Mouse (Mus musculus): ENCODE measurements around the gene Ncoa3.

Ncoa3 gene

DNA sequence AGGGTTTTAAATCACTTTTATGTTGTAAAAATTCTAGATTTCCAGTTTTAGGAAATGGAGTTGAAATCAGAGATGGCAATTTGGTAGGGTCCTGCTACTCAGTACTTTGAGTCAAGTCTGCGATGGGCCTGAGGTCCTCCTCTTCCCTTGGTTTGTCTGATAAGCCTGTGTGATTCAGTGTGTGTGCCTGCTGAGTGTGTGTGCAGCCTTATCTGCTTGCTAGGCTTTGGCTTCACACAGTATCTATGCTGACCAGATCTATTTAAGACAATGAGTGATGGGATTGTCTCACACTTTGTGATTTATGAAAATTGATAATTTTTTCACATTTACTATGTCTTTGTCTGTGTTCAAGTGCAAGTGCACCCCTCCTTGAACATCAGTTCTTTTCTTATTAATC is 50.1 kb downstream of the Ncoa3 start:
- DNase-seq: no peak

DNA sequence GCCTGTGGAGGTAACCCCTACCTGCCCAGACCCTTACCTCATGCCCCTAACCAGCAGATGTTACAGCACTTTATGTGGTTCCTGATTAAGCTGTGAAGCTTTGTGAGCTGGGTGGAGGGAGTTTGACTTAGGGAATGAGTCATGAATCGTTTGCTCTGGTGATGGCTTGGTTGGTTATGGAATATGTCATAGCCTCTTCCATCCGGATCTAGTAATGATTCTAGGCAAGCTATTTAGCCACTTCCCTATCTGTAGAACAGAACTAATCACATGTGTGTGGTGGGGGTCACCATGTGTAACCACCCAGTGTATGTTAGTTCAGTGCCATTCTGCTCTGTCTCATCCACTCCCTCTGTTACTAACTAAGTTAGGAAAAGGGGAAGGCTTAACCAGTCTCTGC is 52.6 kb downstream of the Ncoa3 start:
- no peak for DNase-seq

DNA sequence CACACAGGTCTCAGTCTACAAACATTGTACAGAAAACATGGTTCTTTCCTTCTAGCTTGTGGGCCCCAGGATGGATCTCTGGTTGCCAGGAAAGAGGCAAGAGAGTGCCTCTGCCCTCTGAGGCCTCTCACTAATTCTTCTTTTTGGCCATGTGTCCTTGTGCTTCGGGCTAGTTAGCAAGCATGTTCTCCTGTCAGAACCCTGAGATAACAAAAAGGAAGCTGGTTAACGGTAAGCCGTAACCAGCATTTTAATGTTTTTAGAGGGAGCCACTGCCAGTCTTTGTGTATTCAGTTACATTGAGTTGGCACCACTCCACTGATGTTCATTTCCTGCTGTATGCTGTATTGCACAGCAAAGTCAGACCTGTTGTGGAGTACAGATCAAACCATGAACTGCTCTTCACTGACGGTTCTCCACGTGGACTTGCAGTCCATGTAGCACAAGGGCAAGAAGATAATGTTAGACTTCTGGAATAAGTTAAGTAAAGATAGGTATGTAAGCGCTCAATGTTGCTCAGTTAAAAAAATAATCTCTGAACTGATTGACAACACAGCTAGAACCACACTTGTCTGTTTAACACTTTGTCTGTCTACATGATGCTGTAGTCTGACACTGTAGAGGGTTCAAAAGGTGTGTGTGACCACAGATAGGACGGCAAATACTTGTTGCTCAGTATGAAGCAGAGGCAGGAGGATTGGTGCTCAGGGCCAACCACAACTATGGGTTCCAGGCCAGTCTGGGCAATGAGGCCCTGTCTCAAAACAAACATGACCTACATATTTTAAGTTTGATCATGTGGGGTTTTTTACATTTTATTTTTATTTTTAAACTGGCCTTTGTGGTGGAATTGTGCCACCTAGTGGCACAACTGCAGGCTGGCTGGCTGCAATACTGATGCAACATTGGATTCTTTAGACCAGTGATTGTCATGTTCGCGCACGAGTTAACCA is 53.4 kb downstream of the Ncoa3 start:
- peak in 1 of 2 experiments; percentile 26 for DNase-seq

DNA sequence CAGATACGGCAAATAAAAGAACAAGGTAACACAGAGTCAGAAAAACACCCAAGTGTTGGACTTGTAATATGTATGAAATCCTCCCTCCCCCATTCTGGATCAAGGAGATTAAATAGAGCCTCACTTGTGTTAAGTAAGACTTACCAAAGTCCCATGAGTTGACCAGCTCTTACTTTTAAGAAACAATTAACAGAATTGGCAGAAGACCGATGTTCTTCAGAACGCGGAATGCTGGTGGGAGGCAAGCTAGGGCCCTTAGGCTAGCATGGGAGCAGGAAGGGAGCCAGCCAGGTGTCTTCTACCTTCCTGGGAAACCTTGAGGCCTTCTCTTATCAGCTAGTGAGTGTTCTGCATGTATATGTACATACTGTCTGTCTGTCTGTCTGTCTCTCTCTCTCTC is 55.5 kb downstream of the Ncoa3 start:
- no peak for DNase-seq

DNA sequence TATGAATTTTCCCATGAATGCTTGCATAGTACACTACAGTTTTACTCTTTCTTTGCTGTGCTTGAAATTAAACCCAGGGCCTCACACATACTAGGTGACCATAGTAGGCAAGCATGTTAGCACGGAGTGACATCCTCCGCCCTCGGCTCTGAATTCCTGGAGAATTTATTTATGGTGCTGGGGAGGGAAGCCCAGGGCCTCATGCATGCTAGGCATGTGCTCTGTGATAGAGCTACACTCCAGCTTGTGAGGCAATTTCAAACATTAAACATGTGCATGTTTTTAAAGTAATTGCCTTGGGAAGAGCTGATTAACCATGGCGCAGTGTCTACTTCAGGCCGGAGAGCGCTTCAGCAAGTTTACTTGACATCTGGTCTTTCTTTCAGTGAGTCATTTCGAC is 56.4 kb downstream of the Ncoa3 start:
- no peak for DNase-seq

DNA sequence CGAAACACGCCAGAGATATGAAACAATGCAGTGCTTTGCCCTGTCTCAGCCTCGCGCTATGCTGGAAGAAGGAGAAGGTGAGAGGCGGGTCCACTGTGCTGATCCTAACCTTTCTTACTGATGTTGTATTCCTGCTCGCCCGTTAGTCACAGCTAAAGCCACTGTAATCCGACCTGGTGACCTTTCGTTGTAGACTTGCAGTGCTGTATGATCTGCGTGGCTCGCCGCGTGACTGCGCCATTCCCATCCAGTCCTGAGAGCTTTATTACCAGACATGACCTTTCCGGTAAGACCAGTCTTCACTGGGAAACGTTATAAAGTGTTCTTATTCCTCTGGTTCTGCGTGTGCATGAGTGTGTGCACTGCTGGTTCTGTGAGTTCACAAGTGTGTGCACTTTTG is 59.0 kb downstream of the Ncoa3 start:
- no peak for DNase-seq

DNA sequence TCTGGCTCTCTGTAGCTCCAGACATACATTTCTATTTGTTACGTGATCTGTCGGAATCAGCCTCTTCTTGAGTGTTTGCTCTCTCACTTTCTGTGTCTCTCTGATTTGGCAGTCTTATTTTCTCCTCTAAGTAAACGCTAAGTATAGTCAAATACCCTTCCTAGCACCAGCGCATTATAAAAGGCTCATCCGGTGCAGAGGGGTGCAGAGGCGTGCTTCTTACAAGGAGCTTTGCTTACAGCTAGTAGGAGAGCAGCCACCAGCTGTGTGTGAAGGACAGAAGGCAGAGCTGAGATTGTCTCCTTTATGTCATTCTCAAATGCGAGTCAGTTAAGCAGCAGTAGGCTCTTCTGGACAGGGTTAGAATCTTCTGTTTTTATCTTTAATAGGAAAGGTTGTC is 59.5 kb downstream of the Ncoa3 start:
- DNase-seq: no peak

DNA sequence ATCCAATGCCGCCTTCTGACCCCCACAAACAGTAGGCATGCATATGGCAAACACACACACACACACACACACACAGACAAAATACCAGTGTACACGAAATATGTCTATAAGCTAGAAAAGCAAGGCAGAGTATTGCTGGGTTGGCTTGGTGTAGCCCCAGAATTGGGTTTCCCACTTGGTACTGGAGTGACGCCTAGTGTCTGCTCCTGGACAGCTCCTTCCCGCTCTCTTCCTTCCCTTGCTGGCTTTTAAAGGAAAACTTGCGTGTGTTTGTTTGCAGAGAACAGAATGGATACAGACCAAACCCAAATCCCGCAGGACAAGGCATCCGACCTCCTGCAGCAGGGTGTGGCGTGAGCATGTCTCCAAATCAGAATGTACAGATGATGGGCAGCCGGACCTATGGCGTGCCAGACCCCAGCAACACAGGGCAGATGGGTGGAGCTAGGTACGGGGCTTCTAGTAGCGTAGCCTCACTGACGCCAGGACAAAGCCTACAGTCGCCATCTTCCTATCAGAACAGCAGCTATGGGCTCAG is 61.6 kb downstream of the Ncoa3 start:
- DNase-seq: no peak

DNA sequence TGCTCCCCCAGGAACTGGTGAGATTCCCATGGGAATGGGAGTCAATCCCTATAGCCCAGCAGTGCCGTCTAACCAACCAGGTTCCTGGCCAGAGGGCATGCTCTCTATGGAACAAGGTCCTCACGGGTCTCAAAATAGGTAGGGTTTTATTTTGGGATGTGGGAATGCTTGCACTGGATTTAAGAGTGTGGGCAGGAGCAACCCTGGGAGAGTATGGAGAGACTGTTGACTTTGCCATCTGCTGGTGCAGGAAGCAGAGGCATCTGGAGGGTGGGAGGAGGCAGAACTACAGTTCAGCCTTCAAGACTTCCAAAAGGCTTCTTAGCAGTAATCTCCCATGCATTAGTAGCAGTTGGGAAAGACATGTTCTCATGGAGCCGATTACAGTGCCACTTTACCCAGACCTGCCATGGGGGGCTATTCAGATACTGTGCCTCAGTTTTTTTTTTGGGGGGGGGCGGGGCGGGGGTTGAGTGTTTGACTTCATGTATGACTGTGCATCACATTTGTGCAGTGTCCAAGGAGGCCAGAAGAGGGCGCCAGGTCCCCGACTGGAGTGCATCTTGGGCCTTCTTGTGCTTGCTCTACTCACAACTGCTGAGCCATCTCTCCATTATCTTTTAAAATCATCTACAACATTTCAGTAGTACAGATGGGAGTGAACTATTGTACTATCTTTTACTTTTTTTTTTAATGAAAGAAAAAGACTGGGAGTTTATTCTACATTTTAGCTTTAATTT is 67.4 kb downstream of the Ncoa3 start:
- no peak for DNase-seq

DNA sequence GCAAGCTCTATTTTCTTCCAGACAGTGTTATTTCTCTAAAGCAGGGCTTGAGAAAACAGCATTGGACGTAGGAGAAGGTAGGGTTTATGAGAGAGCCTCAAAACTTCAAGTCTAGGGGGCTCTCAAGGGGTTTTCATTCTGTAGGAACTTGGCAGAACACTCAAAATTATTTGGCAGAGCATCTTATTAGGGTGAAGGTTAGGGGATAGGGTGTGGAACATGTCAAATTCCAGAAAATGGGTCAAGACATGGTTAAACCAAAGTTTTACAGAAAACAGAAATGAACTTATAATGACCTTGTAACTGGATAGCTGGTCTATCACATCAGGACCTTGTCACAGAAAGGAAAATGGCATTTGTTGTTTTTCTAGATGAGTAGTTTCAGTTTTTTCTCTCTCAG is 69.6 kb downstream of the Ncoa3 start:
- DNase-seq: no peak

DNA sequence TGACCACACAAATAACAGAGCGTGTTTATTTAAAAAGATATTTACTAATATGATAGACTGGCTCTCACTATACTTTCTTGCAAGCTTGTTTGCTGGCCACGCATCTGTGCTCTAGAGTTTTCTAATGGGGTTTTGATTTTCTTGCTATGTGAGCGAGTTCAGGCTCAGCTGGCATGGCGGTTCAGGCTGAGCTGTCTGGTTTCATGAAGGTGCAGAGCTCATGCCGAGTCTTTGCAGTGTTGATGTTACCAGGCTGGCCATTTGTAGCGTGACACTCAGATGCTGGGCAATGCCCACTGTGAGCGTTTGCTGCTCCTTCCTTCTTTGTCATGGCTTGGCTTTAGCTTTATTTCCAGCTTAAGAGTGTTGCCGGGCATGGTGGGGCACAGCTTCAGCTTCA is 70.0 kb downstream of the Ncoa3 start:
- DNase-seq: no peak

DNA sequence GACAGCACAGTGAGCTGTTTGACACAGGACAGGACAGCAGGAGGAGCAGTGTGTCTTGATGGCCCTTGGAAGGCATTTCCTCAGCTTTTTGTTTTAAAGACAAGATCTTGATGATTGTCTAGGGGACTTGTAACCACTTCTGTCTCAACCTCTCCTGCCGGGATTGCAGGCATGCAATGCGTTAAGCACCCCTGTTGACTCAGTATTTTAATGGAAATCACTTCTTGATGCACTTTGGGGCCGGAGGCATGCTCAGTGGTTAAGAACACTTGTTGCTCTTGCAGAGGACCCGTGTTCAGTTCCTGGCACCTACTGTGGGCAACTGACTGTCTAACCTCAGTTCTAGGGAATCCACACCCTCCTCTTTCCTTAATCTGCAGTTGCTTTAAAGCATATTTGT is 74.0 kb downstream of the Ncoa3 start:
- DNase-seq: no peak

DNA sequence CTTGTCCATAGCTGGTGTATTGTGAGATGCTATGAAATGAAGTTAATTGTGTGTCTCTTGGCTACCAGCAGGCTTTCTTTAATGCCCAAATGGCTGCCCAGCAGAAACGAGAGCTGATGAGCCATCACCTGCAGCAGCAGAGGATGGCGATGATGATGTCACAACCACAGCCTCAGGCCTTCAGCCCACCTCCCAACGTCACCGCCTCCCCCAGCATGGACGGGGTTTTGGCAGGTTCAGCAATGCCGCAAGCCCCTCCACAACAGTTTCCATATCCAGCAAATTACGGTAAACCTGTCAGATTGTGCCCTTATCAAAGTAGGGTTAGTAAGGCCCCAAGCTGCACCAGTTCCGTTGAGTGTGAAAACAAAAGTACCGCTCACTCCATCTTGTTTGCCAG is 75.8 kb downstream of the Ncoa3 start:
- DNase-seq: no peak

DNA sequence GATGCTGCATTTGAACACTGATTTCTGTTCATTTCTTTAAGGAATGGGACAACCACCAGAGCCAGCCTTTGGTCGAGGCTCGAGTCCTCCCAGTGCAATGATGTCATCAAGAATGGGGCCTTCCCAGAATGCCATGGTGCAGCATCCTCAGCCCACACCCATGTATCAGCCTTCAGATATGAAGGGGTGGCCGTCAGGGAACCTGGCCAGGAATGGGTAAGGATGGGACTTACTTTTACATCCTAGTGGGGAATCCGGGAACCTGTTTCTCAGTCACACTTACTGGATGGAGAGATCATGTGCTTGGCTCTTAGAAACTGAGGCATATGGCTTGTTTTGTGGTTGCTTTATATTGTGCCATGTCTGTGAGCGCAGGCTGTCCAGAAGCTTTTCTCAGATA is 76.7 kb downstream of the Ncoa3 start:
- DNase-seq: no peak

DNA sequence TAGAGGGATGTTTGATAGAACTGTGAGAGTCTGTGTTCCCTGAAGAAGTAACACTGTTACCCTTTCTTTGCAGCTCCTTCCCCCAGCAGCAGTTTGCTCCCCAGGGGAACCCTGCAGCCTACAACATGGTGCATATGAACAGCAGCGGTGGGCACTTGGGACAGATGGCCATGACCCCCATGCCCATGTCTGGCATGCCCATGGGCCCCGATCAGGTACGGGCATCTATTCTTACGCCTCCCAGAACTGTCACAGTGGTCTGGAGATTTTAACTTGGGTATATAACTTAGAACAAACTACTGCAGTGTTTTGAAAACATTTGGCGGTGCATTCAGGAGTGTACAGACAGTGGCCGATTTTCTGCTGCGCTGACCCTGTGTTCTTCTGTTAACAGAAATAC is 77.3 kb downstream of the Ncoa3 start:
- DNase-seq: no peak

DNA sequence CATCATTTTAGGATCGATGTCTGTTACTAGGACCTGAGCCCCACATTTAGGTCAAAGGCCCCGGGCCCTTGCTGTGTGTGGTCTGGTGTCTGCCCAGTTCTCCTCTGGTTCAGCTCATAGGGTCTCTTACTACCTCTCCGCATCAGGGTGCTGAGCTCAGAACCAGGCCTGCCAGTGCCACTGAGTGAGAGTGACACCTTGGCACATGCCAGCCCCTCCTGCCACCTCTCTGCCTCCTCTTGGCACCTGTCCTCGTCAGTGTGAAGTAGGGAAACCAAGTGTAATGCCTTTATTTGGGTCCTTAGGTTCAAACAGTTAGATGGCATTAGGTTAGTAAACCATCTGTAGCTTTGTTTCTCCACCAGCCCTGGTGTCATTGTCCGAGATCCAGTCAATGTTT is 79.0 kb downstream of the Ncoa3 start:
- no peak for DNase-seq

DNA sequence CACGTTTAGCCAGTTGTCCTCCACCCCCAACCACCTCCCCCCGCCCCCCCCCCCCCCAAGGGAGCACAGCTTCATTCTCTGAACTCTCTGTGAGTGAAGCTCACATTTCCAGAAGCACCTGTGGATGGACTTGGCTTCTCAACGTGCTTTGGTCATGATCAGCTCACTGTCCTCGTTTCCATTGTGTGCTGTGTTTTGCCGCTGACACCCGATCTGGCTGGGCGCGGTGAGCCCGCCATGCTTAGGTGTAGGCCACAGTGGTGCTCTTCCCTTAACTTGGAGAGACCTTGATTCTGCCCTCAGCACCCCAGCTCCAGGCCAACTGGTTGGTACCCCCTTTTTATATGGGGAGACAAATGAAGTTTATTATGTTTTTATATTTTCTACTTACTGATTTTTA is 79.5 kb downstream of the Ncoa3 start:
- DNase-seq: no peak

DNA sequence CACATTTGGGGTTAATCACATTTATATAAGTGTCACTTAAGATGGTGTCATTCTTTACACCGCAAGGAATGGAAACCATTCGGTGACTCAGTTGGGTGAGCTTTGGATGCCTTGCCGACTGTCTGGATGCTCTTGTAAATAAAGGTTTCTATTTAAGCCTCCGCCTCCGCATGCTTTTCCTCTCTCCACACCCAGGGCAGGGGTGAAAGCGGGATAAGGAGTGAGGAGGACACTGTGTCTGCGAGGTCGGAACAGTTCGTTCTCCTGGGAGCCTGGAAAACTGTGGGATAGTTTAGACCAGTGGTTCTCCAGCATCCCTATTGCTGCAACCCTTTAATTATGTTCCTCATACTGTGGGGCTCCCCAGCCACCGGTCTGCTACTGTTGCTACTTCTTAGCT is 80.6 kb downstream of the Ncoa3 start:
- DNase-seq: no peak

DNA sequence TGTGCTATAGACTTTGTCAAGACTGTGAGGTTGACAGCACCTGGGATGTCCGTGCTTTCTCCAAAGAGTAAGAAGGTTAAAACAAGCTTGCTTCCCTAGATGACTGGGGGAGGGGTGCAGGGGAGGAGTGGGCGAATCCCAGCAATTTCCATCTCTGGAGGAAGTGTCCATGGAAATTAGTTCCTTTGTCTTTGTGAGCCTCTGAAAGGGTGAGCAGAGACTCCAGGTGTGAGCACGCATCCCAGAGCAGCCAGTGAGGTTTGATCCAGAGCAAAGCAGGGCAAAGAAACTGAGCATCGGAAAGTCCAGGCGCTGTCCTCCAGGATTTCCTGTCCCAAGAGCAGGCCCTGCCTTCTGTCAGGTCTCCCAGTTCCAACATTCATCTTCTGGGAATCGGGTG is 81.9 kb downstream of the Ncoa3 start:
- DNase-seq: no peak

DNA sequence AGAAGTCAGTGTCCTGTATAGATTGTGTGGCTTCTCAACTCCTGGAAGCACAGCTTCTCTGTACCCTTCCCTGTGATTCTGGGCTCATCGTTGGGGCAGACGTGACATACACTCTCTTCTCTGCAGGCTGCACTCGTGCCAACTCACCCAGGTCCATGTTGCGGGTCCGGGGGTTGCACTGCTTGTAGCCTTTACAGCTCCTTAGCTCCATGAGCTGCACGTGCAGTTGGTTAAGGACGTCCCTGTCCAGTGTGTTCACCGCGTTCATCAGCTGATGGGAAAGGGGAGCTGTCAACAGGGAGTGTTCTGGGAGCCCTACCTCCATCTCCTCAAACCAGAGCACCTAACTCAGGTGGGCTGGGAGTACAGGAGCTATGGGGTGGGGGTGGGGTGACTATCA is 84.9 kb downstream of the Ncoa3 start:
- no peak for DNase-seq

DNA sequence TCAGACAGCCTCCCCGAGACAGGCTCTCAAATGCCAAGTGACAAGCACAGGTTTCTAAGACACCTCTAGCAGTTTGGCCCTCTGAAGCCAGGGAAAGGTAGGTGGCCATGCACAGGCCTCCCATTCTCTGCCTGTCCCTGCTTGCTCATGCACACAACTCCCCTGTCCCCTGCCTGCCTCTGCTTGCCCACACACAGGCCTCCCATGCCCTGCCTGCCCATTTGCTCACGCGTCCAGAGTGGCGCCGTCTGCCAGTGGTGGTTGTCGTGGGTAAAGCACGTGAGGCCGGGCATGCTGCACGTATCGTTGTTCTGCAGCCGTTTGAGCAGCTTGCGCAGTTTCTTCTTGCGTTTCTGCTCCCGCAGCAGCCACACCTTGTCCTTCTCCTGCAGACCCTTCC is 86.8 kb downstream of the Ncoa3 start:
- DNase-seq: no peak

DNA sequence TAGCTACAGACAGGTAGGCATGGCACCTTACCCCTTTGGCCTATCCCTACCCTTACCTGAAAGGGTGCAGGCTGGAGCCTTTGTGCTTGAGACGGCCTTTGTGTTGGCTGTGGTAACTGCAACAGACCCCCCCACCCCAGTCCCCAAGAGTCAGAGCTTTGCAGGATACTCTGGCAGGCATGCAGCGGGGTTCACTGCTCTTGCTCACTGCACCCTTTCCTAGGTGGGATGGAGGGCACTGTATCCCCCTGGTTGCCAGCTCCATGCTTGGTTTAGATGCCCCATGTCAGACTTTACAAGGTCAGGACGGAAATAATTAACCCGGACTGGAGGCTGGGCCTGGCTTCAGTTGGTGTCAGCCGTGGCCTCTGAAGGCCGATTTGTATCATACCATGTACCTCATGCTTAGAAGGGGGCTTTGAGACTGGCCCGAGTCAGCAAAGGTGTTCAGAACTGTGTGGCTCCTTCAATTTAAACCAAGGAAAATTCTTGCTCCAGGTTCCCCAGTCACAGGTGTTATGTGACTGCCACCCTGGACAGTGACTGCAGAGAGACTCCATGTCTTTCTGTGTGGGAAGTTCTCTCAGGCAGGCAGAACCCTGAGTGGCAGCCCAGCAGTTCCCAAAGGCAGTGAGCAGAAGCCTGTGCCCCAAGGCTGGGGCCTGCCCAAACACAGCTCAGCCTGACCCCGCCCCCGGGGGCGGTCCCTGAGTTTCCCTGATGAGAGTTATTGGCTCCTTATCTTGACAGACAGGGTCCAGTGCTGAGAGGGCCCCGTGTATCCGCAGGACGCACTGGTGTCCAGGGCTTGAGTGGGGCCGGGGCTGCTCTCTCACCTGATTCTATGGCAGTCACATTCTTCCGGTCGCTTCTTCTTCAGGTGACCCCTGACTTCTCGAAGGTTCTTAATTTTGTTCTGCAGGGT is 87.8 kb downstream of the Ncoa3 start:
- DNase-seq: no peak
